Mouse (Mus musculus) erythroid progenitor cell, adult 5-6 weeks (primary cell): ENCODE data around the gene Gm10306. TPM values are rescaled to one million over a fixed set of nuclear protein-coding genes. Genes with fewer than 3 reads are reported as not detected.

Experiments
- ATAC-seq: replicated peaks from 2 replicates; pipeline ENCODE4 v1.8.0; 2016; ENCODE audit warnings: moderate number of reproducible peaks, mild to moderate bottlenecking, moderate TSS enrichment, inconsistent platforms; ENCODE audit not compliant: poor library complexity, low FRiP score, severe bottlenecking
- total RNA-seq, 2 experiments: library from RNA; stranded (forward) in 1 of 2; stranded (reverse) in 1 of 2; fragments of 150-400 nt in 1 of 2; fragments of 186-747, 209-891 nt in 1 of 2; gene quantifications; 2 replicates each; pipeline versions ENCODE4 v1.2.3 to v1.2.4; 2015 to 2017; ENCODE audit warnings: low replicate concordance in 2 of 2

Gene Gm10306
- total RNA-seq, 2 experiments from 2014 or later, result not detected

- no peak for ATAC-seq
Measured at GRCm38 (mm10) chr4:94604452-94605019, 48.2 kb downstream of the Gm10306 start.

GRCm38 (mm10) chr4:94605591-94605990 is 49.2 kb downstream of the Gm10306 start:
- ATAC-seq, result no peak

Other genes with a start within 250 kb of the Gm10306 start
- gene Caap1, start 250 bp downstream of the Gm10306 start, total RNA-seq (2015; ENCODE audit: low replicate concordance), result 7.2 and 15.5 TPM in 2 replicates
- 16.0 and 39.1 TPM in 2 replicates for gene Caap1, start 250 bp downstream of the Gm10306 start, total RNA-seq (2017; ENCODE audit: low replicate concordance)
- 14.3 and 18.7 TPM in 2 replicates for gene Plaa, start 46.7 kb downstream of the Gm10306 start, total RNA-seq (2015; ENCODE audit: low replicate concordance)
- gene Plaa, start 46.7 kb downstream of the Gm10306 start, total RNA-seq (2017; ENCODE audit: low replicate concordance), result 13.2 and 16.9 TPM in 2 replicates
- 3.8 and 5.4 TPM in 2 replicates for gene Ift74, start 57.9 kb downstream of the Gm10306 start, total RNA-seq (2015; ENCODE audit: low replicate concordance)
- gene Ift74, start 57.9 kb downstream of the Gm10306 start, total RNA-seq (2017; ENCODE audit: low replicate concordance), result 2.3 TPM in 1 of 2 replicates, not detected in the other
- gene Lrrc19, start 93.6 kb downstream of the Gm10306 start, total RNA-seq (2015; ENCODE audit: low replicate concordance), result not detected in 2 replicates
- gene Lrrc19, start 93.6 kb downstream of the Gm10306 start, total RNA-seq (2017; ENCODE audit: low replicate concordance), result not detected in 2 replicates
- gene Tek, start 182.7 kb downstream of the Gm10306 start, total RNA-seq (2015; ENCODE audit: low replicate concordance), result not detected in 2 replicates
- gene Tek, start 182.7 kb downstream of the Gm10306 start, total RNA-seq (2017; ENCODE audit: low replicate concordance), result 0.64 TPM in 1 of 2 replicates, not detected in the other